Mouse (Mus musculus) heart, embryonic 11.5 days (tissue): ENCODE measurements at regions not wholly inside any gene's neighbourhood (a gene's known extent, or its start where the extent isn't known, plus 50 kb on each side); places are given as distances from the start of the nearest gene placed in this dataset.
"Not testable (repeated sequence)": the region's sequence is repeated elsewhere in the genome, so short reads cannot be mapped to it uniquely, and the experiment has no call there.

Experiments
- ATAC-seq: fragments of 200-750 bp; cut with Nextera tagmentation; replicated peaks from 2 replicates; pipeline ENCODE4 v1.8.0; 2017; ENCODE audit warnings: moderate library complexity; ENCODE audit not compliant: insufficient number of reproducible peaks, low FRiP score, low TSS enrichment
- H3K27ac ChIP-seq: fragments of 300-500 bp; sonication (generic); 2 replicates; pipeline ENCODE4 v1.5.1; 2014; ENCODE audit warnings: mild to moderate bottlenecking, low read depth, low read length
- H3K27me3 ChIP-seq: fragments of 300-500 bp; sonication (generic); 2 replicates; pipeline ENCODE4 v1.6.1; 2014; ENCODE audit warnings: mild to moderate bottlenecking, low read length, mixed read lengths; ENCODE audit not compliant: control insufficient read depth, insufficient read depth
- H3K36me3 ChIP-seq: fragments of 300-500 bp; sonication (generic); 2 replicates; pipeline ENCODE4 v1.6.1; 2014; ENCODE audit warnings: mild to moderate bottlenecking, low read length, moderate library complexity, mixed read lengths; ENCODE audit not compliant: control insufficient read depth, insufficient read depth
- H3K4me1 ChIP-seq: fragments of 300-500 bp; sonication (generic); 2 replicates; pipeline ENCODE4 v1.6.1; 2014; ENCODE audit warnings: low read length; ENCODE audit not compliant: control insufficient read depth, insufficient read depth
- H3K4me2 ChIP-seq: fragments of 300-500 bp; sonication (generic); 2 replicates; pipeline ENCODE4 v1.6.1; 2014; ENCODE audit warnings: mild to moderate bottlenecking, moderate library complexity
- H3K4me3 ChIP-seq: fragments of 300-500 bp; sonication (generic); 2 replicates; pipeline ENCODE4 v1.5.1; 2014; ENCODE audit warnings: low read depth, low read length
- H3K9ac ChIP-seq: fragments of 300-500 bp; sonication (generic); 2 replicates; pipeline ENCODE4 v1.6.1; 2014; ENCODE audit warnings: mild to moderate bottlenecking, low read depth, low read length, moderate library complexity
- H3K9me3 ChIP-seq: fragments of 300-500 bp; sonication (generic); replicated peaks from 2 replicates; pipeline ENCODE4 v1.6.1; 2016; ENCODE audit warnings: low read length; ENCODE audit not compliant: control insufficient read depth
- WGBS: fragments of 180-500 bp; shearing (Covaris S2); extraction: QIAGEN DNeasy Blood & Tissue Kit; methylation state at CpG from one replicate; pipeline ENCODE4 v1.1.7; 2014; ENCODE audit not compliant: insufficient replicate concordance; 5-methylcytosine and 5-hydroxymethylcytosine counted together

GRCm38 (mm10) chr14:52752159-52752558 is 256.6 kb upstream of the Olfr1507 start:
- 45% methylated on average over 1 of the region's 1 CpGs for WGBS
- not testable (repeated sequence) for H3K4me2 ChIP-seq, H3K9ac ChIP-seq, H3K4me3 ChIP-seq, H3K27me3 ChIP-seq, H3K4me1 ChIP-seq, H3K27ac ChIP-seq, H3K36me3 ChIP-seq, H3K9me3 ChIP-seq, ATAC-seq

- not testable (repeated sequence) for H3K36me3 ChIP-seq, H3K9me3 ChIP-seq, H3K4me3 ChIP-seq, H3K9ac ChIP-seq, H3K27me3 ChIP-seq, H3K4me2 ChIP-seq, ATAC-seq, H3K27ac ChIP-seq, H3K4me1 ChIP-seq
- WGBS: 36% methylated on average over 2 of the region's 3 CpGs
Observed at GRCm38 (mm10) chr14:52726680-52727079, 231.1 kb upstream of the Olfr1507 start.

DNA sequence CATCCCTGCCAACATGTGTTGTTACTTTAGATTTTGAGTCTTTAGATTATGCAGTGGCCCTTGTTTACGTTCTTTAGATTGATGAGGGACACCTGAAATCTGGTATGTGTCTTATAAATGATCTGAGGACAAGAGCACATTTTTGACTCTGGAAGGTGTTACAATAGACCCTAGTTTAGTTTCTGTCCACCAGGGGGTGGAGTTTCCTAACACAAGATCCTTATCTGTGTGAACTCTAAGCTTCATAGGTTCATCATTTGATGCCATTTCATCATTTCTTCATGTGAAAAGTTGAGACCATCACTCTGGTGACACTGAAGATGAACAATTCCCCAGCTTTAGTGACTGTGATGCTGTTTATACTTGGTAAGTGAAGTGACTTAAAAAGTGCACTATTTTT is 229.4 kb upstream of the Olfr1507 start:
- H3K9ac ChIP-seq, ATAC-seq, H3K9me3 ChIP-seq, H3K4me2 ChIP-seq, H3K4me3 ChIP-seq, H3K27me3 ChIP-seq, H3K4me1 ChIP-seq, H3K36me3 ChIP-seq, H3K27ac ChIP-seq: not testable (repeated sequence)
- 100% methylated on average over 1 of the region's 1 CpGs for WGBS

DNA sequence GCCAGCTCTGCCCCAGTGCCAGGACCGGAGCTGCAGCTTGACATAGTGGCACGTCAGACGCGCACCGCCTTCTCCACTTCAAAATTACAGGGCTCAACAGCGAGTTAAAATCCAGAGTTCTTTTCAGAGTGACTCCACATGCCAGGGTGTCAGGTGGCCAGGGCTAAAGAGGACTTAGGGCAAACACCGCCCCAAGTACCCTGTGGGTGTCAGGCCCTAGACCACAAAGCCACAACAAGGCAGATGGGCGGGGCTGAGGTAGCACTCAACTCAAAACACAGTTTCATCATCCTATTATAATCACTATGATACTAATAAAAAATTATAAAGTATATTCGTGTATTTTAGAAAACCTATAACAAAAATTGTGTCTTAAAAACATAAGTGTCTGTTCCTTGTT is 225.1 kb upstream of the Olfr1507 start:
- H3K27me3 ChIP-seq: no peaks in the 10 kb centered on the region
- no peak overlapping the region for H3K4me3 ChIP-seq
- WGBS: 82% methylated on average over 9 of the region's 9 CpGs
- H3K27ac ChIP-seq: no peak overlapping the region
- H3K36me3 ChIP-seq: no peaks in the 10 kb centered on the region
- no peak overlapping the region for H3K9ac ChIP-seq
- no peaks in the 10 kb centered on the region for H3K4me1 ChIP-seq
- H3K9me3 ChIP-seq: no peaks in the 10 kb centered on the region
- no peak overlapping the region for H3K4me2 ChIP-seq
- ATAC-seq: no peak

DNA sequence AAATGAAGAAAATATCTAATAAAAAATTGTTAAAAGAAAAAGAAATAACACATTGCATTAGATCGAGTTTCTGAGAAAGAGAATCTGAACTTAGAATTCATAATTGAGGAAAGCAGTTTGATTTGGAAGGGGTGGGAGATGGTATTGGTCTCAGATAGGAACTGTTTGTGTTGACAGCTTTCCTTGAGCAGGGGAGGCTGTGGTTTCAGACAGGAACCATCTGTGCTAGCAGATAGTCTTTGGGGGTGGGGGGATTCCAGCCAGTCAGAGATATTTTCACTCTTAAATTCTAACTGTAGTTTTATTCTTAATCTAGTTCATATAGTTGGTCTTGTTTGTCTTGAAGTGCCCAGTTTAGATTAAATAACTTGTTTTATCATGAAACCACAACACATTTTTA is 205.3 kb upstream of the Olfr1507 start:
- WGBS: 73% methylated on average over 1 of the region's 1 CpGs
- not testable (repeated sequence) for ATAC-seq, H3K27me3 ChIP-seq

GRCm38 (mm10) chr14:52683636-52684035 is 188.1 kb upstream of the Olfr1507 start:
- not testable (repeated sequence) for H3K9ac ChIP-seq, H3K4me1 ChIP-seq, H3K4me2 ChIP-seq, H3K4me3 ChIP-seq, ATAC-seq, H3K27ac ChIP-seq, H3K27me3 ChIP-seq, H3K36me3 ChIP-seq, H3K9me3 ChIP-seq
- WGBS: no CpG with 5 or more reads among the region's 1 CpGs

More for the DNA sequence above, 205.3 kb upstream of the Olfr1507 start:
- H3K9me3 ChIP-seq, H3K9ac ChIP-seq, H3K4me3 ChIP-seq, H3K36me3 ChIP-seq, H3K27ac ChIP-seq, H3K4me2 ChIP-seq, H3K4me1 ChIP-seq: not testable (repeated sequence)

DNA sequence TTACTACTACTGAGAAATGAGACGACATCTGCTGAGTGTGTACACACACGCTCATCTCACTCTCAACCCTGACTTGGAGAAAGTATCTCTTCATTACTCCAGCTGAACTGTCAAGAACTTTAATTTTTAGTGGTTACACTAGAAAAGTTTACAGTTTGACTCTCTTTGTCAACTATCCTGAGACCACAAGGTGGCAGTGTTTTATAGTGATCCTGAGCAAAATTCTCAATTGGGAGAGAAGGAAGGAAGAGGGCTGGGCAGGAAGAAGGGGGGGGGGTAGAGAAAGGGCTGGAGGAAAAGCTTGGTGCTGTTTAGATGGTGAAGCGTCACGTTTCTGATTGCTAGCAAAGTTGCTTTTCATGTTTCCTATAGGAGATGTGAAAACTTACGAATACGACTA is 158.8 kb upstream of the Olfr1507 start:
- H3K9ac ChIP-seq: no peak overlapping the region
- no peak overlapping the region for H3K27ac ChIP-seq
- H3K4me2 ChIP-seq: no peak overlapping the region
- WGBS: 51% methylated on average over 6 of the region's 6 CpGs
- ATAC-seq: no peak
- no peaks in the 10 kb centered on the region for H3K36me3 ChIP-seq
- peaks cover 3% of the 10 kb centered on the region; the same call in 1 of the 2 replicates for H3K9me3 ChIP-seq
- no peaks in the 10 kb centered on the region for H3K27me3 ChIP-seq
- H3K4me1 ChIP-seq: no peaks in the 10 kb centered on the region
- H3K4me3 ChIP-seq: no peak overlapping the region

DNA sequence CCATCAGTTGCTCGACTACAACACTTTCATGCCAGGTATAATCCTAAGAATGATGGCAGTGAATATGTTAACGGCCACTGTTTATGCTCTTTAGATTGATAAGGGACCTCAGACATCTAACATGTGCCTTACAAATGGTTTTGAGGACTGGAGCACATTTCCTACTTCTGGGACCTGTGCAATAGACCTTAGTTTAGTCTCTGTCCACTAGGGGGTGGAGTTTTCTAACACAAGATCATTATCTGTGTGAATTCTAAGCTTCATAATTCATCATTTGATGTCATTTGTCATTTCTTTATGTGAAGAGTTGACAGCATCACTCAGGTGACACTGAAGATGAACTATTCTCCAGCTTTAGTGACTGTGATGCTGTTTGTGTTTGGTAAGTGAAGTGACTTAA is 142.6 kb upstream of the Olfr1507 start:
- Histone ChIP-seq H3K9ac (no peak overlapping the region), H3K36me3 (no peaks in the 10 kb centered on the region), H3K27ac (no peak overlapping the region), H3K4me1 (no peaks in the 10 kb centered on the region), H3K9me3 (no peaks in the 10 kb centered on the region), H3K27me3 (no peaks in the 10 kb centered on the region), H3K4me2 (no peak overlapping the region), H3K4me3 (no peak overlapping the region)
- ATAC-seq: no peak
- 64% methylated on average over 2 of the region's 2 CpGs for WGBS

- H3K36me3 ChIP-seq: no peaks in the 10 kb centered on the region
- H3K4me3 ChIP-seq: no peak overlapping the region
- WGBS: 29% methylated on average over 4 of the region's 4 CpGs
- H3K9ac ChIP-seq: no peak overlapping the region
- no peak overlapping the region for H3K27ac ChIP-seq
- H3K4me2 ChIP-seq: no peak overlapping the region
- no peak for ATAC-seq
- peaks cover 4% of the 10 kb centered on the region; the same call in 1 of the 2 replicates for H3K9me3 ChIP-seq
- H3K27me3 ChIP-seq: no peaks in the 10 kb centered on the region
- H3K4me1 ChIP-seq: no peaks in the 10 kb centered on the region
Observed at GRCm38 (mm10) chr14:52622184-52622583, 126.6 kb upstream of the Olfr1507 start.
